Mouse (Mus musculus) small intestine, adult 2 months (tissue): ENCODE data around the gene 2210408I21Rik.

Source experiments
- CTCF ChIP-seq: fragments of 200-500 bp; IDR thresholded peaks from 2 replicates; pipeline ENCODE4 v1.5.1; 2012; ENCODE audit warnings: low read depth, mild to moderate bottlenecking, control low read depth, inconsistent platforms, low read length, moderate library complexity, mixed read lengths; ENCODE audit not compliant: insufficient replicate concordance, insufficient read length; ENCODE audit errors: extremely low read depth
- POLR2A ChIP-seq: fragments of 200-500 bp; IDR thresholded peaks from 2 replicates; pipeline ENCODE4 v1.6.1; 2012; ENCODE audit warnings: low read depth, mild to moderate bottlenecking, control low read depth, inconsistent platforms, low read length, moderate library complexity

DNA sequence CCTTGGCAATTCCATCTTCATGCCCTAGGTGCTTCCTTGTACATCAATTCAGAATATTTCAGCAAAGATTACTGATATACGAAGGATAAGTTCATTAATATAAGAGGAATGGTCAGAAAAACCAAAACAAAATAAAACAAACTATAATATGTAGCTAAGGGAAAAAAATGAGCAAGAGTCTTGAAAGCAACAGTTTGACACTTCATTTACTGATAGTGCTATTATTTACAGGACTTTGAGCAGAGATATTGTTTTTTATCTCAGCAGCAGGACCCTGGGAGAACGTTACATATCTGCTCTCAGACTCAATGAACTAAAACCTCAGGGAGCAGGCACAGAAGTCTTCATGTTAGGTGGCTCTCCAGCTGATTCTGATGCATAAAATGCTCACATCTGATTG, 85.7 kb downstream of the 2210408I21Rik start:
- no peak for TF ChIP-seq POLR2A
- no peak for TF ChIP-seq CTCF
